24 mouse cellular contexts compared by ENCODE assay signal in genomic region chr1:162051710-162052109, GRCm38 (mm10).
DNase-seq lines count a peak whose midpoint lies in the region; ATAC-seq and TF ChIP-seq lines count a peak whose summit lies in the region.
"Had no signal": no experiment of that assay in that cellular context is flagged by ENCODE, and none has a peak within 500 bp of the region (broad histone marks: within the 10 kb centered on the region; RNA-seq: fewer than 3 reads in every experiment).

No protein-coding gene starts in this region.

- H3K4me2 ChIP-seq in limb, embryonic 15.5 days = no peak overlapping the region
- H3K4me2 ChIP-seq: kidney, embryonic 15.5 days; liver, embryonic 15.5 days; neural tube, embryonic 15.5 days; stomach, embryonic 15.5 days had no signal

- ATAC-seq in common myeloid progenitor, adult 5-6 weeks (replicated peaks; ENCODE audit: low read depth, poor library complexity, severe bottlenecking) = peak; percentile 85
- ATAC-seq in granulocyte monocyte progenitor cell, adult 5-6 weeks (replicated peaks; ENCODE audit: poor library complexity, severe bottlenecking) = peak; percentile 99
- ATAC-seq in limb, embryonic 15.5 days (ENCODE audit: insufficient number of reproducible peaks, low FRiP score, low TSS enrichment, low read depth) = no peak
- ATAC-seq in inflammation-experienced regulatory T-cells, adult 6 months = no peak
- ATAC-seq: intestine, postnatal 0 days; Patski had no signal

- no peak for TF ChIP-seq CTCF in MEL (IDR thresholded peaks at IDR 0.05 in 2 of 3, conservative IDR thresholded peaks at IDR 0.05 in 1 of 3; ENCODE audit: control insufficient read depth in 1 of 3, insufficient read depth in 1 of 3, low read depth in 2 of 3, low read length in 3 of 3, poor library complexity in 1 of 3, severe bottlenecking in 1 of 3)
- no peak for TF ChIP-seq CTCF in layer of hippocampus, adult 2 months (conservative IDR thresholded peaks at IDR 0.05)

- TF ChIP-seq EP300 in MEL (IDR thresholded peaks at IDR 0.05; ENCODE audit: low read depth in 1 of 2, low read length in 2 of 2) = no peak

- WGBS in limb, embryonic 15.5 days = 77% methylated on average over 4 of the region's 4 CpGs

- peak; percentile 17 for DNase-seq in MEL (ENCODE audit: low read depth, low spot score)
- no peak for DNase-seq in layer of hippocampus, adult 2 months (ENCODE audit: low spot score in 2 of 2)
- DNase-seq in urinary bladder, postnatal 4 days (ENCODE audit: low spot score in 2 of 2) = no peak
- DNase-seq: adrenal gland, postnatal 14 days; cerebellum, adult 11-12 months; cerebellum, postnatal 14 days; embryo, embryonic 11 days; gastrocnemius, postnatal 36 days; left cerebral cortex, postnatal 4 days; right cerebral cortex, postnatal 25 days; thymus, adult 18-20 months; thymus, postnatal 4 days had no signal

- no peaks in the 10 kb centered on the region for H3K27me3 ChIP-seq in MEL (ENCODE audit: control insufficient read depth in 1 of 2, insufficient read depth in 2 of 2, low read length in 2 of 2)
- H3K27me3 ChIP-seq in limb, embryonic 15.5 days = no peaks in the 10 kb centered on the region
- H3K27me3 ChIP-seq: kidney, embryonic 15.5 days; liver, embryonic 15.5 days; neural tube, embryonic 15.5 days; Patski; stomach, embryonic 15.5 days had no signal

- H3K9ac ChIP-seq in MEL (ENCODE audit: control insufficient read depth, low read depth, low read length, poor library complexity, severe bottlenecking) = no peak overlapping the region
- no peak overlapping the region for H3K9ac ChIP-seq in limb, embryonic 15.5 days
- H3K9ac ChIP-seq: kidney, embryonic 15.5 days; liver, embryonic 15.5 days; neural tube, embryonic 15.5 days; stomach, embryonic 15.5 days had no signal

- TF ChIP-seq POLR2A in MEL (IDR thresholded peaks at IDR 0.05; ENCODE audit: control insufficient read depth in 1 of 2, insufficient read depth in 1 of 2, low read depth in 1 of 2, low read length in 2 of 2, poor library complexity in 1 of 2) = no peak

- no peaks in the 10 kb centered on the region for H3K4me1 ChIP-seq in MEL (ENCODE audit: control insufficient read depth in 1 of 2, insufficient read depth in 2 of 2, low read length in 2 of 2)
- H3K4me1 ChIP-seq in limb, embryonic 15.5 days = peaks cover 17% of the 10 kb centered on the region
- H3K4me1 ChIP-seq: heart, embryonic 10.5 days; liver, embryonic 15.5 days had no signal

- H3K9me3 ChIP-seq in MEL (replicated peaks; ENCODE audit: insufficient read depth, low read length) = no peaks in the 10 kb centered on the region
- no peaks in the 10 kb centered on the region for H3K9me3 ChIP-seq in limb, embryonic 15.5 days
- H3K9me3 ChIP-seq: heart, embryonic 10.5 days; kidney, embryonic 15.5 days; liver, embryonic 15.5 days; neural tube, embryonic 15.5 days; stomach, embryonic 15.5 days had no signal

- no peak overlapping the region for H3K4me3 ChIP-seq in MEL (ENCODE audit: control insufficient read depth in 1 of 2, insufficient read depth in 1 of 2, low read depth in 2 of 2, low read length in 2 of 2)
- no peak overlapping the region for H3K4me3 ChIP-seq in limb, embryonic 15.5 days
- H3K4me3 ChIP-seq in layer of hippocampus, adult 2 months = no peak overlapping the region
- H3K4me3 ChIP-seq: heart, embryonic 10.5 days; kidney, embryonic 15.5 days; left cerebral cortex, adult 2 months; liver, embryonic 15.5 days; neural tube, embryonic 15.5 days; stomach, embryonic 15.5 days had no signal

- TF ChIP-seq RAD21 in MEL (IDR thresholded peaks at IDR 0.05; ENCODE audit: low read depth, low read length) = no peak

- H3K36me3 ChIP-seq in MEL (ENCODE audit: control insufficient read depth in 1 of 2, insufficient read depth in 2 of 2, low read length in 2 of 2) = no peaks in the 10 kb centered on the region
- no peaks in the 10 kb centered on the region for H3K36me3 ChIP-seq in limb, embryonic 15.5 days
- H3K36me3 ChIP-seq: heart, embryonic 10.5 days; kidney, embryonic 15.5 days; liver, embryonic 15.5 days; neural tube, embryonic 15.5 days; stomach, embryonic 15.5 days had no signal

- H3K79me2 ChIP-seq in MEL (ENCODE audit: control insufficient read depth, insufficient read depth, low read length, poor library complexity) = no peaks in the 10 kb centered on the region

- no peak overlapping the region for H3K27ac ChIP-seq in MEL (ENCODE audit: control insufficient read depth, low read depth, low read length)
- peak overlapping the region; percentile 88 for H3K27ac ChIP-seq in limb, embryonic 15.5 days
- H3K27ac ChIP-seq in layer of hippocampus, adult 2 months = no peak overlapping the region
- H3K27ac ChIP-seq: heart, embryonic 10.5 days; kidney, embryonic 15.5 days; left cerebral cortex, adult 2 months; liver, embryonic 15.5 days; stomach, embryonic 15.5 days had no signal

TF ChIP-seq in MEL, 35 proteins besides CTCF, POLR2A, EP300 and RAD21:
- no peak for TF ChIP-seq ZNF384 (IDR thresholded peaks at IDR 0.05; ENCODE audit: low read depth, low read length)
- no peak for TF ChIP-seq TCF12 (IDR thresholded peaks at IDR 0.05; ENCODE audit: low read depth, low read length)
- TF ChIP-seq SIN3A (IDR thresholded peaks at IDR 0.05; ENCODE audit: low read length) = no peak
- TF ChIP-seq CHD1 (IDR thresholded peaks at IDR 0.05; ENCODE audit: low read depth, low read length) = no peak
- no peak for TF ChIP-seq MAFK (IDR thresholded peaks at IDR 0.05; ENCODE audit: borderline replicate concordance, low read depth, low read length)
- no peak for TF ChIP-seq JUND (IDR thresholded peaks at IDR 0.05; ENCODE audit: low read depth, low read length)
- TF ChIP-seq MEF2A (IDR thresholded peaks at IDR 0.05; ENCODE audit: extremely low read depth, insufficient replicate concordance, low read depth, low read length, poor library complexity, severe bottlenecking) = no peak
- no peak for TF ChIP-seq ZKSCAN1 (IDR thresholded peaks at IDR 0.05; ENCODE audit: low read depth, low read length)
- no peak for TF ChIP-seq HCFC1 (IDR thresholded peaks at IDR 0.05; ENCODE audit: low read depth, low read length)
- no peak for TF ChIP-seq USF2 (IDR thresholded peaks at IDR 0.05; ENCODE audit: borderline replicate concordance in 1 of 2, insufficient read depth in 1 of 2, low read depth in 1 of 2, low read length in 2 of 2)
- no peak for TF ChIP-seq NRF1 (IDR thresholded peaks at IDR 0.05; ENCODE audit: insufficient read depth, low read depth, low read length, poor library complexity, severe bottlenecking)
- no peak for TF ChIP-seq ETS1 (IDR thresholded peaks at IDR 0.05; ENCODE audit: low read depth, low read length)
- no peak for TF ChIP-seq POLR2AphosphoS2 (IDR thresholded peaks at IDR 0.05; ENCODE audit: low read length)
- no peak for TF ChIP-seq MXI1 (IDR thresholded peaks at IDR 0.05; ENCODE audit: low read depth, low read length)
- TF ChIP-seq E2F4 (IDR thresholded peaks at IDR 0.05; ENCODE audit: borderline replicate concordance, low read depth, low read length) = no peak
- TF ChIP-seq POLR2AphosphoS5 (IDR thresholded peaks at IDR 0.05; ENCODE audit: borderline replicate concordance, low read depth, low read length) = no peak
- no peak for TF ChIP-seq ZMIZ1 (IDR thresholded peaks at IDR 0.05; ENCODE audit: low read depth, low read length)
TF ChIP-seq in MEL: peak in this region for 0.

Comparison
In these comparisons a context has a peak if more than half of its experiments do, and no peak if none do; other contexts are left out.
1. ATAC-seq: peak in common myeloid progenitor, adult 5-6 weeks (single experiment) and granulocyte monocyte progenitor cell, adult 5-6 weeks (single experiment); none in limb, embryonic 15.5 days (single experiment) and inflammation-experienced regulatory T-cells, adult 6 months (single experiment).